Mouse (Mus musculus): ENCODE measurements at regions not wholly inside any gene's neighbourhood (a gene's known extent, or its start where the extent isn't known, plus 50 kb on each side); places are given as distances from the start of the nearest gene placed in this dataset.
A peak's percentile ranks its signal among the peaks of the same experiment; 100 is the strongest.

DNA sequence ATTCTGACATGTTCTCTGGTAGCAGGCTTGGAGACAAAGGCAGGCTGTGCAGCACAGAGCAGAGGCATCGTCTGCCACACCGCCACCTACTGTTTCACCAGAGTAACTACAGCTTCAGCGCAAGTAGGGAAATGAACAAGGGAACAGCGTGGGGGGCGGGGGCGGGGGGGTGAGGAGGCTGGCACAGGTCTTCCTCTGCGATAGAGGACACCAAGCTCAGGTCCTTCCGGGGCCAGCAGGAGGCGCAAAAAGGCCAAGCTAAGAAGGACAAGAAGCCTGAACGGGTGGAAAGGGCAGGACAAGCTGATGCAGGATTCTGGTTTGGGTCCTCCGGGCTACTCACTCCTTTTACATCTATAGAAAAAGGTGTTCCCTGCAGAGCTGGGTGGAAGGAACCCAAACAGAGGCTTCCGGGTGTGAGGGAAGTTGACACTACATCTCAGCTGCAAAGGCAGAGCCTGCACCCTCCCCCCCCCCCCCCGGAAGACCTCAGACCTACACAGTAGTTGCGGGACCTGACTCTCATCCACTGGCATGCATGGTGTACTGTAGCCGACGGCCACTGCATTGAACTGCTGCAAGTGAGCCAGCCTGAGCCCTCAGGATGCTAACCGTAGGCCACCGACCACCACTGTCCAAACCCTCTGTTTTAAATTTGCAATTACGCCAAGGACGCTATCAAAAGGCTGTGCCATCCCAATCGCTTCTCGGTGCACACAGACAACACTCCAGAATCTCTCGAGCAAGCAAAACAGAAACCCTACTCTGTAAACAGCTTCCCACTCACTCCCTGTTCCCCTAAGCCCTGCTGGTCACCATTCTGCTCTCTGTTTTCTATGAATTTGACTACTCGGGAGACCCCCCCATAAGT, 2396.6 kb upstream of the 5930422O12Rik start:
- WGBS, result 8% methylated on average over 24 of the region's 24 CpGs
- no peak overlapping the region for H3K4me3 ChIP-seq (replicated peaks; ENCODE audit: control insufficient read depth, low read depth, low read length)
- TF ChIP-seq CTCF (IDR thresholded peaks at IDR 0.05; ENCODE audit: control insufficient read depth, insufficient read depth, low read length) (peak; percentile 69), POLR2A (IDR thresholded peaks at IDR 0.05; ENCODE audit: borderline replicate concordance, control insufficient read depth, low read depth, low read length) (no peak)
- H3K27ac ChIP-seq (ENCODE audit: control insufficient read depth, insufficient read depth, low read depth, low read length, poor library complexity), result no peak overlapping the region
- H3K4me1 ChIP-seq (ENCODE audit: control insufficient read depth, insufficient read depth, low read length), result no peaks in the 10 kb centered on the region

GRCm38 (mm10) chr8:31033281-31033680, 2395.2 kb upstream of the 5930422O12Rik start:
- Histone ChIP-seq H3K4me3 (replicated peaks; ENCODE audit: control insufficient read depth, low read depth, low read length) (no peak overlapping the region), H3K4me1 (ENCODE audit: control insufficient read depth, insufficient read depth, low read length) (no peaks in the 10 kb centered on the region), H3K27ac (ENCODE audit: control insufficient read depth, insufficient read depth, low read depth, low read length, poor library complexity) (no peak overlapping the region)
- WGBS, result 4% methylated on average over 13 of the region's 13 CpGs
- peak; percentile 93 for TF ChIP-seq CTCF (IDR thresholded peaks at IDR 0.05; ENCODE audit: control insufficient read depth, insufficient read depth, low read length)
- TF ChIP-seq POLR2A (IDR thresholded peaks at IDR 0.05; ENCODE audit: borderline replicate concordance, control insufficient read depth, low read depth, low read length), result no peak

GRCm38 (mm10) chr8:31036892-31037291, 2391.6 kb upstream of the 5930422O12Rik start:
- WGBS, result 74% methylated on average over 2 of the region's 2 CpGs
- Histone ChIP-seq H3K27ac (ENCODE audit: control insufficient read depth, insufficient read depth, low read depth, low read length, poor library complexity) (no peak overlapping the region), H3K4me1 (ENCODE audit: control insufficient read depth, insufficient read depth, low read length) (no peaks in the 10 kb centered on the region), H3K4me3 (replicated peaks; ENCODE audit: control insufficient read depth, low read depth, low read length) (no peak overlapping the region)
- TF ChIP-seq CTCF (IDR thresholded peaks at IDR 0.05; ENCODE audit: control insufficient read depth, insufficient read depth, low read length), result no peak
- TF ChIP-seq POLR2A (IDR thresholded peaks at IDR 0.05; ENCODE audit: borderline replicate concordance, control insufficient read depth, low read depth, low read length), result no peak

All from bone marrow, adult 2 months (tissue).